Mouse (Mus musculus): ENCODE measurements at regions not wholly inside any gene's neighbourhood (a gene's known extent, or its start where the extent isn't known, plus 50 kb on each side); places are given as distances from the start of the nearest gene placed in this dataset.

GRCm38 (mm10) chr1:71807586-71807985 lies 154.6 kb upstream of the Fn1 start:
- no peak for TF ChIP-seq CTCF (IDR thresholded peaks at IDR 0.05)
- intact Hi-C loops (cut with DNase I): no loop called here
- H3K27ac ChIP-seq: peak overlapping the region; percentile 44; the same call in 1 of the 2 replicates
- DNase-seq: peak; percentile 50
- H3K4me3 ChIP-seq: no peak overlapping the region

GRCm38 (mm10) chr1:71801283-71802066 lies 148.5 kb upstream of the Fn1 start:
- TF ChIP-seq CTCF (IDR thresholded peaks at IDR 0.05): no peak
- DNase-seq: peak; percentile 28
- intact Hi-C loops (cut with DNase I): loop anchor here (5.0 kb wide), 1 partner anchor 101 kb away; no protein-coding TSS in a partner anchor
- Histone ChIP-seq H3K27ac (peak overlapping the region; percentile 6; the same call in 1 of the 2 replicates), H3K4me3 (no peak overlapping the region)

GRCm38 (mm10) chr1:71800581-71800980 lies 147.6 kb upstream of the Fn1 start:
- Histone ChIP-seq H3K27ac (peak overlapping the region; percentile 6; the same call in 1 of the 2 replicates), H3K4me3 (no peak overlapping the region)
- intact Hi-C loops (cut with DNase I): loop anchor here (5.0 kb wide), 1 partner anchor 102 kb away; no protein-coding TSS in a partner anchor
- TF ChIP-seq CTCF (IDR thresholded peaks at IDR 0.05): no peak
- DNase-seq: no peak

GRCm38 (mm10) chr1:71798636-71799035 lies 145.6 kb upstream of the Fn1 start:
- H3K27ac ChIP-seq: no peak overlapping the region
- DNase-seq: no peak
- TF ChIP-seq CTCF (IDR thresholded peaks at IDR 0.05): no peak
- intact Hi-C loops (cut with DNase I): no loop called here
- H3K4me3 ChIP-seq: no peak overlapping the region

GRCm38 (mm10) chr1:71788408-71788807 lies 135.4 kb upstream of the Fn1 start:
- H3K4me3 ChIP-seq: no peak overlapping the region
- intact Hi-C loops (cut with DNase I): no loop called here
- TF ChIP-seq CTCF (IDR thresholded peaks at IDR 0.05): no peak
- no peak for DNase-seq
- no peak overlapping the region for H3K27ac ChIP-seq

- DNase-seq: no peak
- no peak for TF ChIP-seq CTCF (IDR thresholded peaks at IDR 0.05)
- Histone ChIP-seq H3K27ac (no peak overlapping the region), H3K4me3 (no peak overlapping the region)
- intact Hi-C loops (cut with DNase I): no loop called here
Observed at GRCm38 (mm10) chr1:71784880-71785279, 131.9 kb upstream of the Fn1 start.

GRCm38 (mm10) chr1:71778292-71778691 lies 125.3 kb upstream of the Fn1 start:
- DNase-seq: no peak

GRCm38 (mm10) chr1:71775865-71776501 lies 123.0 kb upstream of the Fn1 start:
- no peak overlapping the region for H3K27ac ChIP-seq
- intact Hi-C loops (cut with DNase I): no loop called here
- peak overlapping the region; percentile 49 for H3K4me3 ChIP-seq
- no peak for TF ChIP-seq CTCF (IDR thresholded peaks at IDR 0.05)
- DNase-seq: no peak

More at GRCm38 (mm10) chr1:71778292-71778691, 125.3 kb upstream of the Fn1 start:
- TF ChIP-seq CTCF (IDR thresholded peaks at IDR 0.05): no peak
- intact Hi-C loops (cut with DNase I): no loop called here
- H3K27ac ChIP-seq: no peak overlapping the region
- no peak overlapping the region for H3K4me3 ChIP-seq

GRCm38 (mm10) chr1:71772526-71772925 lies 119.5 kb upstream of the Fn1 start:
- DNase-seq: no peak
- Histone ChIP-seq H3K27ac (no peak overlapping the region), H3K4me3 (no peak overlapping the region)
- no peak for TF ChIP-seq CTCF (IDR thresholded peaks at IDR 0.05)
- intact Hi-C loops (cut with DNase I): no loop called here

GRCm38 (mm10) chr1:71771798-71772197 lies 118.8 kb upstream of the Fn1 start:
- intact Hi-C loops (cut with DNase I): no loop called here
- no peak for TF ChIP-seq CTCF (IDR thresholded peaks at IDR 0.05)
- no peak overlapping the region for H3K27ac ChIP-seq
- H3K4me3 ChIP-seq: no peak overlapping the region
- no peak for DNase-seq

GRCm38 (mm10) chr1:71769595-71769994 lies 116.6 kb upstream of the Fn1 start:
- intact Hi-C loops (cut with DNase I): no loop called here
- Histone ChIP-seq H3K27ac (no peak overlapping the region), H3K4me3 (no peak overlapping the region)
- no peak for TF ChIP-seq CTCF (IDR thresholded peaks at IDR 0.05)
- DNase-seq: no peak

- Histone ChIP-seq H3K4me3 (no peak overlapping the region), H3K27ac (no peak overlapping the region)
- TF ChIP-seq CTCF (IDR thresholded peaks at IDR 0.05): no peak
- DNase-seq: no peak
- intact Hi-C loops (cut with DNase I): no loop called here
Observed at GRCm38 (mm10) chr1:71767705-71768104, 114.7 kb upstream of the Fn1 start.

- DNase-seq: no peak
Observed at GRCm38 (mm10) chr1:71767076-71767475, 114.1 kb upstream of the Fn1 start.

More at GRCm38 (mm10) chr1:71767076-71767475, 114.1 kb upstream of the Fn1 start:
- Histone ChIP-seq H3K4me3 (no peak overlapping the region), H3K27ac (no peak overlapping the region)
- intact Hi-C loops (cut with DNase I): no loop called here
- TF ChIP-seq CTCF (IDR thresholded peaks at IDR 0.05): no peak
